Comparison of ENCODE assay signal across 8 mouse cellular contexts in the genomic region with DNA sequence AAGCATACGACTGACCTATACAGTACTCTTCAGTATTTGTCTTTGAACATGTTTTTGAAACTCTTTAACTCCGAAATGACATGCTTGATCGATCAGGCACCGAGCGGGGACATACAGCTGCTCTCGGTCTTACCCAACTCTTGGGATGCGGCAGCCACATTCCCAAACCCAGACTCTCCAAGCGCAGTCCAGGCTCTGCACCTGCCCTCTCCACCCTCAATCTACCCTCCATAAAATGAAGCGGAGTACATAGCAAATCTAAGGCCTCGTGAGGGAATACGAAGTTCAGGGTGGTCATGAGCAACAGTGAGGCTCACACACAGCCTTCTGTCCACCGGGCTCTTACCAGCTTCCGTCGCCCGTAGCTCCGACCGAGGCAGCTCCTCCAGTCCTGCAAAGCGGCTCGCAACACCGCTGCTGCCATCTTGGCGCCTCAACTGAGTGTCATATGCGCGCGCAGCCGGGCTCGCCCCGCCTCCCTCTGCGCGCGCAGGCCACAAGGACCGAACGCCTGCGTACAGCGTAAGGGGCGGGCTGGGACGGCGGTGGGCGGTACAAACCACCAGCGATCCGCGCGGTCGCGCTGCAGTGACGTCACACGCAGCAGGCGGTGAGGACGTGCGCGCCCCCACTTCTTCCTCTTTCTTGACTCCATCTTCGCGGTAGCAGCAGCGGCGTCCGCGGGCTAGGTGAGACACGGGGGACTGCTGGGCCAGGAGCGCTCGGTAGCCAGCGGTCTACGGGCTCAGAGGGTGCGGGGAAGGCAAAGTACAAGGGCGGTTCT. TPM values are rescaled to one million over a fixed set of nuclear protein-coding genes. Genes with fewer than 3 reads are reported as not detected.
DNase-seq lines count a peak whose midpoint lies in the region; ATAC-seq lines count a peak whose summit lies in the region.

Gene Mrpl49 (minus strand): TSS at position 473 of the 784 bp plus-strand sequence.
Gene Fau (plus strand): TSS at position 532 of the 784 bp plus-strand sequence.

- peak within 1 kb of the TSS; percentile 96 for H3K9ac ChIP-seq in hindbrain, embryonic 13.5 days

- no peaks in the 10 kb centered on the region for H3K27me3 ChIP-seq in hindbrain, embryonic 13.5 days

- peak within 1 kb of the TSS; percentile 89 for H3K4me2 ChIP-seq in hindbrain, embryonic 13.5 days

- peaks cover 43% of the 10 kb centered on the region for H3K36me3 ChIP-seq in hindbrain, embryonic 13.5 days

- H3K4me1 ChIP-seq in hindbrain, embryonic 13.5 days (replicated peaks): peaks cover 36% of the 10 kb centered on the region

- DNase-seq in NIH3T3 (ENCODE audit: low read depth): peak; percentile 100
- DNase-seq in cerebellum, postnatal 10 days: peak; percentile 100
- peak; percentile 98 to 99 for DNase-seq in frontal cortex, postnatal 14 days (ENCODE audit: low spot score in 2 of 2)
- peak; percentile 98 for DNase-seq in layer of hippocampus, postnatal 25 days (ENCODE audit: extremely low spot score in 1 of 2, low spot score in 1 of 2)
- DNase-seq in lung, postnatal 25 days (ENCODE audit: low spot score): peak; percentile 98
- peak; percentile 99 for DNase-seq in retina, embryonic 14.5 days (ENCODE audit: low spot score)
- DNase-seq in thymus, postnatal 4 days: peak; percentile 100

- WGBS in hindbrain, embryonic 13.5 days: under 1% methylated on average over 63 of the region's 63 CpGs

- ATAC-seq in hindbrain, embryonic 13.5 days (ENCODE audit: low FRiP score): peak; percentile 90

- peak within 1 kb of the TSS; percentile 81 for H3K4me3 ChIP-seq in hindbrain, embryonic 13.5 days

- H3K9me3 ChIP-seq in hindbrain, embryonic 13.5 days: no peaks in the 10 kb centered on the region

- H3K27ac ChIP-seq in hindbrain, embryonic 13.5 days: peak within 1 kb of the TSS; percentile 88

RNA-seq across cellular contexts. Expression of gene Mrpl49, which starts in this region (rescaled TPM):
- 64.6 and 68.9 TPM in 2 replicates for polyA plus RNA-seq in hindbrain, embryonic 13.5 days (2015; fragmentation: Nextera tagmentation; extraction: Ambion mirVana)
- total RNA-seq in layer of hippocampus, postnatal 25 days (2021): 10 to 100 TPM; 43.1 to 47.4 TPM

RNA-seq across cellular contexts. Expression of gene Fau, which starts in this region (rescaled TPM):
- 648 and 656 TPM in 2 replicates for polyA plus RNA-seq in hindbrain, embryonic 13.5 days (2015; fragmentation: Nextera tagmentation; extraction: Ambion mirVana)
- 100 to 1,000 TPM; 588 to 687 TPM for total RNA-seq in layer of hippocampus, postnatal 25 days (2021)

Comparison
In these comparisons a context has a peak if more than half of its experiments do, and no peak if none do; other contexts are left out.
1. Peak in every context shown above with its lines: DNase-seq, ATAC-seq, H3K4me3 ChIP-seq and H3K27ac ChIP-seq.